Mouse (Mus musculus): ENCODE results near the gene Ugt3a2. TPM values are rescaled to one million over a fixed set of nuclear protein-coding genes. Genes with fewer than 3 reads are reported as not detected.

The Ugt3a2 gene
- polyA plus RNA-seq (2016; fragmentation: Nextera tagmentation; extraction: Ambion mirVana) = not detected in 2 replicates

GRCm38 (mm10) chr15:9335341-9335740, at the start of gene Ugt3a2:
Ugt3a2 (plus strand) TSS chr15:9335550.
- H3K4me1 ChIP-seq = no peaks in the 10 kb centered on the region
- H3K36me3 ChIP-seq = no peaks in the 10 kb centered on the region
- no peak within 1 kb of the TSS for H3K27ac ChIP-seq (replicated peaks)
- H3K9me3 ChIP-seq = no peaks in the 10 kb centered on the region
- WGBS = 88% methylated on average over 4 of the region's 4 CpGs
- ATAC-seq (ENCODE audit: low FRiP score, low read depth) = no peak
- no peaks in the 10 kb centered on the region for H3K27me3 ChIP-seq
- H3K9ac ChIP-seq (replicated peaks) = no peak within 1 kb of the TSS
- no peak within 1 kb of the TSS for H3K4me2 ChIP-seq (replicated peaks)
- H3K4me3 ChIP-seq = no peak within 1 kb of the TSS

DNA sequence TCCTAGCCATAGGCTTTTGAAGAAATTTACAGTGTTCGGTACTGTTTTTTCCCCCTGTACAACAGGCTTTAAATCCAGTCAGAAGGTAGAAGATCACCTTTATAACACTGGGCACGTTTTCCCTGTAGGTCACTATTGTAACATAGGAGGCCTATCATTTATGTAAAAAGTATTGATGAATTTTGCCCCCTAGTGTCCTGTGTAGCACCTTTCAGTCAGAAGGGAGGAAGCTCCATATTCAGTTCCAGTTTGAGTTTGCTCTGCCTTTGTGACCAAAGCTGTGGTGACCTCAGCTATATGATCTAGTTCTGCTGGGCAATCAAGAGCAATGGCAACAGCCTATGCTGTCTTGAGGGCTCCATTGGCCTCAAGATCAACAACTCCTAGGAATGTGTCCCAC, 45.7 kb upstream of the Ugt3a2 start:
- no peaks in the 10 kb centered on the region for H3K4me1 ChIP-seq
- H3K9me3 ChIP-seq = no peaks in the 10 kb centered on the region
- H3K27ac ChIP-seq (replicated peaks) = no peak overlapping the region
- WGBS = 63% methylated on average over 2 of the region's 2 CpGs
- no peak for ATAC-seq (ENCODE audit: low FRiP score, low read depth)
- no peak overlapping the region for H3K9ac ChIP-seq (replicated peaks)
- H3K4me3 ChIP-seq = no peak overlapping the region
- H3K36me3 ChIP-seq = no peaks in the 10 kb centered on the region
- H3K27me3 ChIP-seq = no peaks in the 10 kb centered on the region
- no peak overlapping the region for H3K4me2 ChIP-seq (replicated peaks)

DNA sequence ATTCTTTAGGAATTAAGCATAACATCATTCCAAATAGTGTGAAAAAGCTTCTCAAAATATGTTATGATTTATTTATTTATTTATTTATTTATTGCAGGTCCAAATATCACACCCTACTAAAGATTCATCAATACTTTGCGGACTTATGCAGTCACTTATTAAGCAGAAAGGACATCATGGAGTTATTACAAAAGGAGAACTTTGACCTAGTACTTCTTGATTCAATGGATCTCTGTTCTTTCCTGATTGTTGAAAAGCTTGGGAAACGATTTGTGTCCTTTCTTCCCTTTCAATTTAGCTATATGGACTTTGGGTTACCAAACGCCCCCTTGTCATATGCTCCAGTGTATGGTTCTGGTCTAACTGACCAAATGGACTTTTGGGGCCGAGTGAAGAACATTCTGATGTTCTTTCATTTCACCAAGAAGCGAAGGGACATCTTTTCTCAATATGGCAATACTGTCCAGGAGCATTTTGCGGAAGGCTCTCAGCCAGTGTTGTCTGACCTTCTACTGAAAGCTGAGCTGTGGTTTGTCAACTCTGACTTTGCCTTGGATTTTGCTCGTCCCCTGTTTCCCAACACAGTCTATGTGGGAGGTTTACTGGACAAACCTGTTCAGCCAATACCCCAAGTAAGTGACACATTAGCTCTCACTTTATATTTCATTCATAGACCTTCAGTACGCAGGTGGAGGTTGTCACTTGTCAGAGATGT, 29.2 kb upstream of the Ugt3a2 start:
- no peaks in the 10 kb centered on the region for H3K4me1 ChIP-seq
- no peak overlapping the region for H3K4me3 ChIP-seq
- 82% methylated on average over 8 of the region's 8 CpGs for WGBS
- H3K27ac ChIP-seq (replicated peaks) = no peak overlapping the region
- no peaks in the 10 kb centered on the region for H3K27me3 ChIP-seq
- no peak overlapping the region for H3K9ac ChIP-seq (replicated peaks)
- no peak overlapping the region for H3K4me2 ChIP-seq (replicated peaks)
- ATAC-seq (ENCODE audit: low FRiP score, low read depth) = no peak
- H3K9me3 ChIP-seq = no peaks in the 10 kb centered on the region
- H3K36me3 ChIP-seq = no peaks in the 10 kb centered on the region

DNA sequence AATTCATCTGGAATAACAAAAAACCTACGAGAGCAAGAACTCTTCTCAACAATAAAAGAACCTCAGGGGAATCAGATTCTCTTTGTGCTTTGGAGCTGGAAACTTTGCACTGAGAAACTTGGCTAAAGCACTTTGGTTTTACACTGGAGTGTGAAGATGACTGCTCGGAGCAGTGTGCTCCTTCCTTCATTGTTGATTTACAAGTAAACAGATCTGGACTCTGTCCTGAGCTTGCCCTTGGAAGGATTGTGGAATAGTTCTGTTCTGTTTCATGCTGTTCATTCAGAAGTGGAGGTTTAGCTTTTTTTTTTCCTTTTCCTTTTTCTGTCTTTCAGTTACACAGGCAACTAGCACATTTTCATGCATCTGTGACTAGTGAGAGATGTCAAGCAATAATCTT, 754 bp upstream of the Ugt3a2 start:
- WGBS = 80% methylated on average over 2 of the region's 2 CpGs
- ATAC-seq (ENCODE audit: low FRiP score, low read depth) = no peak

GRCm38 (mm10) chr15:9336616-9337015, 1.3 kb downstream of the Ugt3a2 start:
- no peak for ATAC-seq (ENCODE audit: low FRiP score, low read depth)
- 85% methylated on average over 3 of the region's 3 CpGs for WGBS
- Histone ChIP-seq H3K27me3 (no peaks in the 10 kb centered on the region), H3K4me2 (replicated peaks) (no peak overlapping the region), H3K9ac (replicated peaks) (no peak overlapping the region), H3K4me3 (no peak overlapping the region), H3K36me3 (no peaks in the 10 kb centered on the region), H3K9me3 (no peaks in the 10 kb centered on the region), H3K4me1 (no peaks in the 10 kb centered on the region), H3K27ac (replicated peaks) (no peak overlapping the region)

More for the DNA sequence above, 754 bp upstream of the Ugt3a2 start:
- no peaks in the 10 kb centered on the region for H3K36me3 ChIP-seq
- H3K27ac ChIP-seq (replicated peaks) = no peak overlapping the region
- no peaks in the 10 kb centered on the region for H3K9me3 ChIP-seq
- H3K9ac ChIP-seq (replicated peaks) = no peak overlapping the region
- no peak overlapping the region for H3K4me2 ChIP-seq (replicated peaks)
- H3K4me1 ChIP-seq = no peaks in the 10 kb centered on the region
- no peak overlapping the region for H3K4me3 ChIP-seq
- H3K27me3 ChIP-seq = no peaks in the 10 kb centered on the region

GRCm38 (mm10) chr15:9337021-9337420, 1.7 kb downstream of the Ugt3a2 start:
- Histone ChIP-seq H3K4me2 (replicated peaks) (no peak overlapping the region), H3K27ac (replicated peaks) (no peak overlapping the region)
- WGBS = 71% methylated on average over 3 of the region's 3 CpGs

GRCm38 (mm10) chr15:9348739-9349138, 13.4 kb downstream of the Ugt3a2 start:
- WGBS = 58% methylated on average over 3 of the region's 3 CpGs
- Histone ChIP-seq H3K27me3 (no peaks in the 10 kb centered on the region), H3K9me3 (no peaks in the 10 kb centered on the region), H3K4me1 (no peaks in the 10 kb centered on the region), H3K4me2 (replicated peaks) (no peak overlapping the region), H3K9ac (replicated peaks) (no peak overlapping the region), H3K27ac (replicated peaks) (no peak overlapping the region), H3K4me3 (no peak overlapping the region), H3K36me3 (no peaks in the 10 kb centered on the region)
- no peak for ATAC-seq (ENCODE audit: low FRiP score, low read depth)

More at GRCm38 (mm10) chr15:9337021-9337420, 1.7 kb downstream of the Ugt3a2 start:
- ATAC-seq (ENCODE audit: low FRiP score, low read depth) = no peak
- Histone ChIP-seq H3K4me3 (no peak overlapping the region), H3K9ac (replicated peaks) (no peak overlapping the region), H3K27me3 (no peaks in the 10 kb centered on the region), H3K9me3 (no peaks in the 10 kb centered on the region), H3K36me3 (no peaks in the 10 kb centered on the region), H3K4me1 (no peaks in the 10 kb centered on the region)

- no peak overlapping the region for H3K27ac ChIP-seq (replicated peaks)
- no peaks in the 10 kb centered on the region for H3K4me1 ChIP-seq
- no peak for ATAC-seq (ENCODE audit: low FRiP score, low read depth)
- H3K27me3 ChIP-seq = no peaks in the 10 kb centered on the region
- 72% methylated on average over 2 of the region's 2 CpGs for WGBS
- no peak overlapping the region for H3K4me3 ChIP-seq
- H3K9me3 ChIP-seq = no peaks in the 10 kb centered on the region
- H3K4me2 ChIP-seq (replicated peaks) = no peak overlapping the region
- H3K9ac ChIP-seq (replicated peaks) = no peak overlapping the region
- H3K36me3 ChIP-seq = no peaks in the 10 kb centered on the region
Measured at GRCm38 (mm10) chr15:9362801-9363200, 27.5 kb downstream of the Ugt3a2 start.

GRCm38 (mm10) chr15:9368774-9369173, 33.4 kb downstream of the Ugt3a2 start:
- H3K27me3 ChIP-seq = no peaks in the 10 kb centered on the region
- no peaks in the 10 kb centered on the region for H3K36me3 ChIP-seq
- no peak for ATAC-seq (ENCODE audit: low FRiP score, low read depth)
- H3K9me3 ChIP-seq = no peaks in the 10 kb centered on the region
- no peak overlapping the region for H3K4me2 ChIP-seq (replicated peaks)
- H3K27ac ChIP-seq (replicated peaks) = no peak overlapping the region
- WGBS = 92% methylated on average over 3 of the region's 3 CpGs
- no peaks in the 10 kb centered on the region for H3K4me1 ChIP-seq
- no peak overlapping the region for H3K4me3 ChIP-seq
- H3K9ac ChIP-seq (replicated peaks) = no peak overlapping the region

DNA sequence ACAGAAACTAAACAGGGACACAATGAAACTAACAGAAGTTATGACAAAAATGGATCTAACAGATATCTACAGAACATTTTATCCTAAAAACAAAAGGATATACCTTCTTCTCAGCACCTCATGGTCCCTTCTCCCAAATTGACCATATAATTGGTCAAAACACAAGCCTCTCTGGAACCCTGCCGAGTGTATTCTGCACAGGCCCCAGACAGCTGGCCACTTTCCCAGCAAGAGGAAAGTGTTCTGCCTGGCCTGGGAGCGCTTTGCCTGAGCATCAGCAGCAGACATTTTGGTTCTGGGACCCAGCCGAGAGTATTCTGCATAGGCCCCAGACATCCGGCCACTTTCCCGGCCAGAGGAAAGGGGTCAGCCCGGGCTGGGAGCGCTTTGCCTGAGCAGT, 40.9 kb downstream of the Ugt3a2 start:
- Histone ChIP-seq H3K4me2 (replicated peaks) (no peak overlapping the region), H3K27me3 (no peaks in the 10 kb centered on the region), H3K4me3 (no peak overlapping the region), H3K9ac (replicated peaks) (no peak overlapping the region), H3K9me3 (no peaks in the 10 kb centered on the region), H3K27ac (replicated peaks) (no peak overlapping the region), H3K36me3 (no peaks in the 10 kb centered on the region), H3K4me1 (no peaks in the 10 kb centered on the region)
- no peak for ATAC-seq (ENCODE audit: low FRiP score, low read depth)
- WGBS = 92% methylated on average over 7 of the region's 7 CpGs

DNA sequence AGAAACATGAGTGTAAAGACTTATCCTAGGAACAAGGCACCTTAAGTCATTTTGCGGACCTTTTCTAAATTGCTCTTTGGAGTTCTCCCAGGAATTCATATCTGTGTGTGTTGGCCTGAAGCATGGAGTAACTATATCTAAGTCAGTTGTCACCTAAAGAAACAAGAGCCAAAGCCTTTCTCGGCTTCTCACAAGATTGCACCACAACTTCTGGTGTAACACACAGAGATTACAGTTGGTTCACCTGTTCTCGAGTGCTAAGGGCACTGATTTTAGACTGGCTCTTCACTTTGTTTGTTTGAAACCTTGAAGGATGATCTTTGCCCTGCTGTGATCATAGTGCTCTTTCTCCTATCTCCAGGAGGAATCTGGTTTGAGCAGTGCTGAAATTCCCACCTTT, 74.1 kb downstream of the Ugt3a2 start:
- Histone ChIP-seq H3K4me1 (no peaks in the 10 kb centered on the region), H3K9ac (replicated peaks) (no peak overlapping the region), H3K9me3 (no peaks in the 10 kb centered on the region), H3K36me3 (no peaks in the 10 kb centered on the region), H3K27ac (replicated peaks) (no peak overlapping the region), H3K4me2 (replicated peaks) (no peak overlapping the region), H3K4me3 (no peak overlapping the region), H3K27me3 (no peaks in the 10 kb centered on the region)
- WGBS = 92% methylated on average over 3 of the region's 3 CpGs
- no peak for ATAC-seq (ENCODE audit: low FRiP score, low read depth)

All from midbrain, embryonic 12.5 days (tissue).